Mouse (Mus musculus): Measurements from ENCODE around the gene Rnase12.

DNA sequence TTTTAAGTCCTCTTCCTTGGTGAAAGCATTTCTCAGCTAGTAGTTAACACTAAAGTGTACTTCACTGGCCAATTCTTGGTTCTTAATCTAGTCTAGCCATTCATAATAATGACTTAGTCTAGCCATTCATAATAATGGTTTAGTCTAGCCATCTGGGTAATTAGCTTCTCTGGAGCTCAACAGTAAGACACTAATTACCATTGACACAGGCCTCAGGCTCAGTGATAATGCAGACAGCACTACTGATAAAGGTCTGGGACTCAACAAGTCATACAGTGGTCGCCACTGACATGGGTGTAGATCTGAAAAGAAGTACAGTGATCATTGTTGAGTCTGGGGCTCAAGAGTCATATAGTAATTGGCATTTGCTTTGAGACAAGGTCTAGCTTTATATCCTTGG, 32.6 kb downstream of the Rnase12 start:
- TF ChIP-seq CTCF (IDR thresholded peaks at IDR 0.05; ENCODE audit: borderline replicate concordance, insufficient read depth, low read depth, low read length) (no peak), POLR2A (IDR thresholded peaks at IDR 0.05; ENCODE audit: borderline replicate concordance, insufficient read depth, low read length) (no peak)
